Mouse (Mus musculus) limb, embryonic 15.5 days (tissue): ENCODE results near the gene Rbp1. TPM values are rescaled to one million over a fixed set of nuclear protein-coding genes. Genes with fewer than 3 reads are reported as not detected.

Experiments used
- polyA plus RNA-seq: library from polyadenylated mRNA; unstranded; fragments of >200 nt; fragmentation: Nextera tagmentation; extraction: Ambion mirVana; gene quantifications from 2 replicates; pipeline ENCODE4 v1.2.1, GENCODE M21; 2015

Gene Rbp1
- polyA plus RNA-seq, 1 experiment from 2014 or later: 34.5 TPM

Other genes with a start within 250 kb of the Rbp1 start
- gene Nmnat3, start 135.5 kb upstream of the Rbp1 start, polyA plus RNA-seq: 5.4 and 7.0 TPM in 2 replicates
- 33.1 and 44.4 TPM in 2 replicates for gene Rbp2, start 63.2 kb downstream of the Rbp1 start, polyA plus RNA-seq
- 208 and 209 TPM in 2 replicates for gene Copb2, start 140.8 kb downstream of the Rbp1 start, polyA plus RNA-seq
- 51.3 and 52.5 TPM in 2 replicates for gene Mrps22, start 178.7 kb downstream of the Rbp1 start, polyA plus RNA-seq